Mouse (Mus musculus) hindlimb bud, embryonic 11.5 days (tissue): ENCODE results near the gene Mapt.

ENCODE experiments used
- DNase-seq: peaks from one replicate; pipeline ENCODE4 v3.0.0-alpha.2; 2012; ENCODE audit warnings: low read depth, low spot score; ENCODE audit errors: extremely low spot score

Mapt gene

GRCm38 (mm10) chr11:104309377-104310225 lies 78.4 kb downstream of the Mapt start:
- DNase-seq, result no peak

- no peak for DNase-seq
Observed at GRCm38 (mm10) chr11:104310226-104310887, 79.2 kb downstream of the Mapt start.

- no peak for DNase-seq
Observed at GRCm38 (mm10) chr11:104311643-104312042, 80.5 kb downstream of the Mapt start.

GRCm38 (mm10) chr11:104315703-104316102 lies 84.5 kb downstream of the Mapt start:
- DNase-seq, result peak; percentile 82

GRCm38 (mm10) chr11:104316685-104317400 lies 85.7 kb downstream of the Mapt start:
- DNase-seq, result no peak

- no peak for DNase-seq
Observed at GRCm38 (mm10) chr11:104317631-104318030, 86.4 kb downstream of the Mapt start.

GRCm38 (mm10) chr11:104318940-104319781 lies 88.0 kb downstream of the Mapt start:
- DNase-seq, result no peak

GRCm38 (mm10) chr11:104320511-104320910 lies 89.3 kb downstream of the Mapt start:
- DNase-seq, result no peak

GRCm38 (mm10) chr11:104322142-104322541 lies 91.0 kb downstream of the Mapt start:
- DNase-seq, result no peak

- no peak for DNase-seq
Observed at GRCm38 (mm10) chr11:104327462-104327861, 96.3 kb downstream of the Mapt start.

- DNase-seq, result no peak
Observed at GRCm38 (mm10) chr11:104327946-104328345, 96.8 kb downstream of the Mapt start.

- DNase-seq, result no peak
Observed at GRCm38 (mm10) chr11:104329185-104329926, 98.2 kb downstream of the Mapt start.

- no peak for DNase-seq
Observed at GRCm38 (mm10) chr11:104330151-104330550, 99.0 kb downstream of the Mapt start.

GRCm38 (mm10) chr11:104331208-104331607 lies 100.0 kb downstream of the Mapt start:
- no peak for DNase-seq

GRCm38 (mm10) chr11:104332105-104332504 lies 100.9 kb downstream of the Mapt start:
- no peak for DNase-seq

GRCm38 (mm10) chr11:104334115-104334514 lies 102.9 kb downstream of the Mapt start:
- DNase-seq, result no peak

GRCm38 (mm10) chr11:104334946-104335345 lies 103.8 kb downstream of the Mapt start:
- DNase-seq, result no peak

- no peak for DNase-seq
Observed at GRCm38 (mm10) chr11:104346931-104347330, 115.7 kb downstream of the Mapt start.

- DNase-seq, result no peak
Observed at GRCm38 (mm10) chr11:104361790-104362189, 130.6 kb downstream of the Mapt start.

GRCm38 (mm10) chr11:104362704-104363103 lies 131.5 kb downstream of the Mapt start:
- no peak for DNase-seq
